Comparison of ENCODE assay signal across 9 mouse cellular contexts in genomic region chr5:120571056-120571740, GRCm38 (mm10). TPM values are rescaled to one million over a fixed set of nuclear protein-coding genes. Genes with fewer than 3 reads are reported as not detected.
DNase-seq lines count a peak whose midpoint lies in the region; ATAC-seq lines count a peak whose summit lies in the region.
"Had no signal": no experiment of that assay in that cellular context is flagged by ENCODE, and none has a peak within 500 bp of the region (broad histone marks: within the 10 kb centered on the region; RNA-seq: fewer than 3 reads in every experiment).

No protein-coding gene starts in this region.

- no peaks in the 10 kb centered on the region for H3K27me3 ChIP-seq in heart, embryonic 13.5 days (replicated peaks)
- H3K27me3 ChIP-seq in heart, embryonic 12.5 days (replicated peaks) = no peaks in the 10 kb centered on the region
- H3K27me3 ChIP-seq in hindbrain, embryonic 14.5 days (ENCODE audit: control insufficient read depth, insufficient read depth, low read length) = no peaks in the 10 kb centered on the region
- no peaks in the 10 kb centered on the region for H3K27me3 ChIP-seq in limb, embryonic 12.5 days

- H3K4me3 ChIP-seq in heart, embryonic 13.5 days = no peak overlapping the region
- no peak overlapping the region for H3K4me3 ChIP-seq in heart, embryonic 12.5 days
- no peak overlapping the region for H3K4me3 ChIP-seq in hindbrain, embryonic 14.5 days (replicated peaks; ENCODE audit: low read length)
- no peak overlapping the region for H3K4me3 ChIP-seq in limb, embryonic 12.5 days (replicated peaks)

- 64% methylated on average over 14 of the region's 14 CpGs for WGBS in heart, embryonic 13.5 days
- WGBS in heart, embryonic 12.5 days = 69% methylated on average over 14 of the region's 14 CpGs
- WGBS in hindbrain, embryonic 14.5 days = 39% methylated on average over 14 of the region's 14 CpGs
- WGBS in limb, embryonic 12.5 days = 38% methylated on average over 14 of the region's 14 CpGs

- DNase-seq in brain, adult 2 months (ENCODE audit: low read depth, low spot score) = peak; percentile 49
- no peak for DNase-seq in hindbrain, embryonic 14.5 days (ENCODE audit: low spot score)
- no peak for DNase-seq in urinary bladder, postnatal 36 days (ENCODE audit: low spot score in 2 of 2)
- no peak for DNase-seq in c-Kit-positive CD71-positive TER-119-positive erythroid progenitor cells, embryonic 14.5 days (ENCODE audit: low spot score)
- no peak for DNase-seq in left cerebral cortex, adult 18-20 months (ENCODE audit: low spot score in 2 of 2)

- no peak for ATAC-seq in heart, embryonic 13.5 days (ENCODE audit: extremely low read depth, insufficient number of reproducible peaks, low FRiP score, low TSS enrichment)
- ATAC-seq in heart, embryonic 12.5 days (ENCODE audit: insufficient number of reproducible peaks, low FRiP score) = no peak
- no peak for ATAC-seq in hindbrain, embryonic 14.5 days (ENCODE audit: low FRiP score)
- no peak for ATAC-seq in limb, embryonic 12.5 days (ENCODE audit: insufficient number of reproducible peaks, insufficient read depth, low FRiP score, low TSS enrichment, low read depth)

- no peak overlapping the region for H3K4me2 ChIP-seq in heart, embryonic 13.5 days
- no peak overlapping the region for H3K4me2 ChIP-seq in heart, embryonic 12.5 days
- H3K4me2 ChIP-seq in hindbrain, embryonic 14.5 days (replicated peaks) = no peak overlapping the region
- H3K4me2 ChIP-seq in limb, embryonic 12.5 days = no peak overlapping the region

- peak overlapping the region; percentile 7; the same call in 1 of the 2 replicates for H3K9ac ChIP-seq in heart, embryonic 13.5 days
- H3K9ac ChIP-seq in heart, embryonic 12.5 days = no peak overlapping the region
- no peak overlapping the region; the same call in 1 of the 2 replicates for H3K9ac ChIP-seq in hindbrain, embryonic 14.5 days
- no peak overlapping the region; the same call in 1 of the 2 replicates for H3K9ac ChIP-seq in limb, embryonic 12.5 days (replicated peaks)

- H3K4me1 ChIP-seq in heart, embryonic 13.5 days = peaks cover 73% of the 10 kb centered on the region
- peaks cover 79% of the 10 kb centered on the region for H3K4me1 ChIP-seq in heart, embryonic 12.5 days (replicated peaks)
- H3K4me1 ChIP-seq in hindbrain, embryonic 14.5 days (replicated peaks; ENCODE audit: control insufficient read depth, insufficient read depth, low read length) = peaks cover 59% of the 10 kb centered on the region
- peaks cover 71% of the 10 kb centered on the region for H3K4me1 ChIP-seq in limb, embryonic 12.5 days (replicated peaks)

- H3K27ac ChIP-seq in heart, embryonic 13.5 days (replicated peaks) = peak overlapping the region; percentile 42
- no peak overlapping the region for H3K27ac ChIP-seq in heart, embryonic 12.5 days (ENCODE audit: poor library complexity, severe bottlenecking)
- peak overlapping the region; percentile 59 for H3K27ac ChIP-seq in hindbrain, embryonic 14.5 days
- 0 out of 2 replicates have a peak overlapping the region, but pooled peaks have one; percentile 24 for H3K27ac ChIP-seq in limb, embryonic 12.5 days

- no peaks in the 10 kb centered on the region for H3K9me3 ChIP-seq in heart, embryonic 13.5 days
- H3K9me3 ChIP-seq in heart, embryonic 12.5 days (replicated peaks) = no peaks in the 10 kb centered on the region
- no peaks in the 10 kb centered on the region for H3K9me3 ChIP-seq in hindbrain, embryonic 14.5 days (ENCODE audit: control insufficient read depth, low read length)
- H3K9me3 ChIP-seq in limb, embryonic 12.5 days = no peaks in the 10 kb centered on the region

- no peaks in the 10 kb centered on the region for H3K36me3 ChIP-seq in heart, embryonic 13.5 days
- no peaks in the 10 kb centered on the region for H3K36me3 ChIP-seq in heart, embryonic 12.5 days
- no peaks in the 10 kb centered on the region for H3K36me3 ChIP-seq in hindbrain, embryonic 14.5 days (replicated peaks; ENCODE audit: control insufficient read depth, insufficient read depth)
- peaks cover 4% of the 10 kb centered on the region; the same call in 1 of the 2 replicates for H3K36me3 ChIP-seq in limb, embryonic 12.5 days

RNA-seq across cellular contexts. Expression of gene Tpcn1, which starts 17.3 kb away (rescaled TPM):
- polyA plus RNA-seq in heart, embryonic 13.5 days (2015; fragmentation: Nextera tagmentation; extraction: Ambion mirVana) = 14.9 and 16.1 TPM in 2 replicates
- 17.1 and 17.3 TPM in 2 replicates for polyA plus RNA-seq in heart, embryonic 12.5 days (2016; fragmentation: Nextera tagmentation; extraction: Ambion mirVana)
- polyA plus RNA-seq in hindbrain, embryonic 14.5 days (2014; fragmentation: Nextera tagmentation; extraction: Ambion mirVana) = 13.4 and 15.7 TPM in 2 replicates
- 16.7 and 17.2 TPM in 2 replicates for polyA plus RNA-seq in limb, embryonic 12.5 days (2016; fragmentation: Nextera tagmentation; extraction: Ambion mirVana)
- 10 to 100 TPM; 34.9 to 35.8 TPM for total RNA-seq in left cerebral cortex, adult 18-20 months (2021)

RNA-seq across cellular contexts. Expression of gene Iqcd, which starts 17.6 kb away (rescaled TPM):
- 0.27 and 0.44 TPM in 2 replicates for polyA plus RNA-seq in heart, embryonic 13.5 days (2015; fragmentation: Nextera tagmentation; extraction: Ambion mirVana)
- 0.19 and 0.33 TPM in 2 replicates for polyA plus RNA-seq in heart, embryonic 12.5 days (2016; fragmentation: Nextera tagmentation; extraction: Ambion mirVana)
- polyA plus RNA-seq in hindbrain, embryonic 14.5 days (2014; fragmentation: Nextera tagmentation; extraction: Ambion mirVana) = 1.5 and 1.9 TPM in 2 replicates
- polyA plus RNA-seq in limb, embryonic 12.5 days (2016; fragmentation: Nextera tagmentation; extraction: Ambion mirVana) = 0.64 and 0.93 TPM in 2 replicates
- total RNA-seq in left cerebral cortex, adult 18-20 months (2021) = 1 to 10 TPM in 1 of 2 experiments, under 1 TPM in 1; 0.70 to 1.3 TPM
- total RNA-seq: ES-E14 had no signal

RNA-seq across cellular contexts. Expression of gene Rita1, which starts 41.2 kb away (rescaled TPM):
- polyA plus RNA-seq in heart, embryonic 13.5 days (2015; fragmentation: Nextera tagmentation; extraction: Ambion mirVana) = 9.6 and 10.4 TPM in 2 replicates
- polyA plus RNA-seq in heart, embryonic 12.5 days (2016; fragmentation: Nextera tagmentation; extraction: Ambion mirVana) = 9.1 and 10.8 TPM in 2 replicates
- polyA plus RNA-seq in hindbrain, embryonic 14.5 days (2014; fragmentation: Nextera tagmentation; extraction: Ambion mirVana) = 20.1 and 20.6 TPM in 2 replicates
- 16.9 and 19.1 TPM in 2 replicates for polyA plus RNA-seq in limb, embryonic 12.5 days (2016; fragmentation: Nextera tagmentation; extraction: Ambion mirVana)
- 10 to 100 TPM; 28.7 to 31.0 TPM for total RNA-seq in left cerebral cortex, adult 18-20 months (2021)

RNA-seq across cellular contexts. Expression of gene Ddx54, which starts 41.3 kb away (rescaled TPM):
- polyA plus RNA-seq in heart, embryonic 13.5 days (2015; fragmentation: Nextera tagmentation; extraction: Ambion mirVana) = 29.6 and 29.7 TPM in 2 replicates
- 38.7 and 38.8 TPM in 2 replicates for polyA plus RNA-seq in heart, embryonic 12.5 days (2016; fragmentation: Nextera tagmentation; extraction: Ambion mirVana)
- polyA plus RNA-seq in hindbrain, embryonic 14.5 days (2014; fragmentation: Nextera tagmentation; extraction: Ambion mirVana) = 27.8 and 29.8 TPM in 2 replicates
- 48.8 and 50.3 TPM in 2 replicates for polyA plus RNA-seq in limb, embryonic 12.5 days (2016; fragmentation: Nextera tagmentation; extraction: Ambion mirVana)
- 10 to 100 TPM; 34.0 to 41.6 TPM for total RNA-seq in left cerebral cortex, adult 18-20 months (2021)
